Mouse (Mus musculus) lung, adult 10 weeks (tissue): ENCODE data around the gene Bcdin3d. TPM values are rescaled to one million over a fixed set of nuclear protein-coding genes. Genes with fewer than 3 reads are reported as not detected.

Experiments
- polyA plus RNA-seq: library from polyadenylated mRNA; stranded (reverse); fragments of 350-450 nt; fragmentation: Illumina TruSeq; extraction: RNeasy Lipid Tissue Mini Kit (QIAGEN cat#74804); gene quantifications from one replicate; pipeline ENCODE4 v1.2.3, GENCODE M21; 2014; ENCODE audit warnings: low read depth, low replicate concordance; ENCODE audit not compliant: insufficient read depth

Bcdin3d gene
- 7.1 TPM for polyA plus RNA-seq

GRCm38 (mm10) chr15:99474576-99474926, at the start of gene Bcdin3d:
TSS of gene Bcdin3d (minus strand) at chr15:99474730.

GRCm38 (mm10) chr15:99457606-99458401, 16.7 kb downstream of the Bcdin3d start, which contains the start of gene Nckap5l:
TSS of gene Nckap5l (minus strand) at chr15:99457748.

Other genes with a start within 250 kb of the Bcdin3d start
- gene Kcnh3, start 249.9 kb downstream of the Bcdin3d start, polyA plus RNA-seq, result 1.2 TPM
- 37.2 TPM for gene Mcrs1, start 222.8 kb downstream of the Bcdin3d start, polyA plus RNA-seq
- gene Prpf40b, start 179.6 kb downstream of the Bcdin3d start, polyA plus RNA-seq, result 33.7 TPM
- gene Fam186b, start 178.8 kb downstream of the Bcdin3d start, polyA plus RNA-seq, result not detected
- 18.9 TPM for gene Fmnl3, start 104.2 kb downstream of the Bcdin3d start, polyA plus RNA-seq
- 458 TPM for gene Tmbim6, start 81.8 kb downstream of the Bcdin3d start, polyA plus RNA-seq
- gene Nckap5l, start 17.0 kb downstream of the Bcdin3d start, polyA plus RNA-seq, result 2.8 TPM
- gene Faim2, start 53.4 kb upstream of the Bcdin3d start, polyA plus RNA-seq, result 9.0 TPM
- gene Aqp2, start 104.3 kb upstream of the Bcdin3d start, polyA plus RNA-seq, result 0.22 TPM
- 348 TPM for gene Aqp5, start 116.1 kb upstream of the Bcdin3d start, polyA plus RNA-seq
- gene Aqp6, start 126.7 kb upstream of the Bcdin3d start, polyA plus RNA-seq, result not detected
- gene Racgap1, start 176.9 kb upstream of the Bcdin3d start, polyA plus RNA-seq, result 2.9 TPM
- not detected for gene Asic1, start 195.6 kb upstream of the Bcdin3d start, polyA plus RNA-seq
- gene Smarcd1, start 227.4 kb upstream of the Bcdin3d start, polyA plus RNA-seq, result 10.8 TPM
- not detected for gene Gm17349, start 230.8 kb upstream of the Bcdin3d start, polyA plus RNA-seq
- 25.2 TPM for gene Gpd1, start 242.8 kb upstream of the Bcdin3d start, polyA plus RNA-seq